Mouse (Mus musculus): Measurements from ENCODE around the gene Dnaaf2. TPM values are rescaled to one million over a fixed set of nuclear protein-coding genes. Genes with fewer than 3 reads are reported as not detected.
"Not testable (repeated sequence)": the region's sequence is repeated elsewhere in the genome, so short reads cannot be mapped to it uniquely, and the experiment has no call there.

The Dnaaf2 gene
- total RNA-seq, 2 experiments from 2014 or later = 0.34 to 0.56 TPM

GRCm38 (mm10) chr12:69168461-69169106, 29.6 kb downstream of the Dnaaf2 start, which contains the start of gene Lrr1:
Gene Lrr1, plus strand, starts transcription at chr12:69168814.
- intact Hi-C loops (cut with DNase I) = no loop called here
- peak; percentile 69 for DNase-seq (ENCODE audit: low spot score)

GRCm38 (mm10) chr12:69167656-69168460, 30.4 kb downstream of the Dnaaf2 start:
- no peak for DNase-seq (ENCODE audit: low spot score)
- intact Hi-C loops (cut with DNase I) = no loop called here

GRCm38 (mm10) chr12:69166861-69167581, 31.2 kb downstream of the Dnaaf2 start:
- DNase-seq (ENCODE audit: low spot score); intact Hi-C loops (cut with DNase I): not testable (repeated sequence)

GRCm38 (mm10) chr12:69164904-69165303, 33.3 kb downstream of the Dnaaf2 start:
- intact Hi-C loops (cut with DNase I) = no loop called here
- no peak for DNase-seq (ENCODE audit: low spot score)

- DNase-seq (ENCODE audit: low spot score); intact Hi-C loops (cut with DNase I): not testable (repeated sequence)
These were observed 34.6 kb downstream of the Dnaaf2 start for GRCm38 (mm10) chr12:69163586-69163985.

- intact Hi-C loops (cut with DNase I); DNase-seq (ENCODE audit: low spot score): not testable (repeated sequence)
These were observed 37.6 kb downstream of the Dnaaf2 start for GRCm38 (mm10) chr12:69160677-69161076.

- intact Hi-C loops (cut with DNase I) = no loop called here
- no peak for DNase-seq (ENCODE audit: low spot score)
These were observed 38.7 kb downstream of the Dnaaf2 start for GRCm38 (mm10) chr12:69159578-69159940.

GRCm38 (mm10) chr12:69158765-69159577, 39.3 kb downstream of the Dnaaf2 start, which contains the start of gene Rps29:
Gene Rps29, minus strand, starts transcription at chr12:69159186.
- peak; percentile 96 for DNase-seq (ENCODE audit: low spot score)
- intact Hi-C loops (cut with DNase I) = not testable (repeated sequence)

- no peak for DNase-seq (ENCODE audit: low spot score)
- intact Hi-C loops (cut with DNase I) = no loop called here
These were observed 39.9 kb downstream of the Dnaaf2 start for GRCm38 (mm10) chr12:69158366-69158764.

GRCm38 (mm10) chr12:69157107-69157506, 41.1 kb downstream of the Dnaaf2 start:
- intact Hi-C loops (cut with DNase I) = no loop called here
- DNase-seq (ENCODE audit: low spot score) = no peak

GRCm38 (mm10) chr12:69156436-69156835, 41.8 kb downstream of the Dnaaf2 start:
- intact Hi-C loops (cut with DNase I) = no loop called here
- DNase-seq (ENCODE audit: low spot score) = no peak

- DNase-seq (ENCODE audit: low spot score) = no peak
- intact Hi-C loops (cut with DNase I) = no loop called here
These were observed 42.3 kb downstream of the Dnaaf2 start for GRCm38 (mm10) chr12:69155923-69156322.

- intact Hi-C loops (cut with DNase I) = no loop called here
- no peak for DNase-seq (ENCODE audit: low spot score)
These were observed 48.2 kb downstream of the Dnaaf2 start for GRCm38 (mm10) chr12:69150049-69150448.

- intact Hi-C loops (cut with DNase I) = no loop called here
- no peak for DNase-seq (ENCODE audit: low spot score)
These were observed 51.0 kb downstream of the Dnaaf2 start for GRCm38 (mm10) chr12:69147166-69147735.

- intact Hi-C loops (cut with DNase I) = no loop called here
- no peak for DNase-seq (ENCODE audit: low spot score)
These were observed 54.8 kb downstream of the Dnaaf2 start for GRCm38 (mm10) chr12:69143460-69143859.

GRCm38 (mm10) chr12:69139841-69140240, 58.4 kb downstream of the Dnaaf2 start:
- no peak for DNase-seq (ENCODE audit: low spot score)

GRCm38 (mm10) chr12:69139201-69139600, 59.0 kb downstream of the Dnaaf2 start:
- intact Hi-C loops (cut with DNase I) = no loop called here
- DNase-seq (ENCODE audit: low spot score) = no peak

More at GRCm38 (mm10) chr12:69139841-69140240, 58.4 kb downstream of the Dnaaf2 start:
- intact Hi-C loops (cut with DNase I) = no loop called here
